Mouse (Mus musculus) forebrain, embryonic 16.5 days (tissue): Measurements from ENCODE around the gene Plch2. TPM values are rescaled to one million over a fixed set of nuclear protein-coding genes. Genes with fewer than 3 reads are reported as not detected.
"Not testable (repeated sequence)": the region's sequence is repeated elsewhere in the genome, so short reads cannot be mapped to it uniquely, and the experiment has no call there.

ENCODE experiments used
- ATAC-seq: fragments of 200-750 bp; cut with Nextera tagmentation; 2 replicates; pipeline ENCODE4 v1.8.0; 2017; ENCODE audit warnings: mild to moderate bottlenecking, moderate library complexity
- H3K27ac ChIP-seq: fragments of 300-500 bp; sonication (generic); 2 replicates; pipeline ENCODE4 v1.5.1; 2014; ENCODE audit warnings: low read length, control low read depth
- H3K27me3 ChIP-seq: fragments of 300-500 bp; sonication (generic); replicated peaks from 2 replicates; pipeline ENCODE4 v1.6.1; 2014; ENCODE audit warnings: low read length; ENCODE audit not compliant: control insufficient read depth, insufficient read depth
- H3K36me3 ChIP-seq: fragments of 300-500 bp; sonication (generic); 2 replicates; pipeline ENCODE4 v1.6.1; 2014; ENCODE audit not compliant: control insufficient read depth, insufficient read depth
- H3K4me1 ChIP-seq: fragments of 300-500 bp; sonication (generic); replicated peaks from 2 replicates; pipeline ENCODE4 v1.6.1; 2014; ENCODE audit warnings: low read length; ENCODE audit not compliant: control insufficient read depth, insufficient read depth
- H3K4me2 ChIP-seq: fragments of 300-500 bp; sonication (generic); 2 replicates; pipeline ENCODE4 v1.6.1; 2014; ENCODE audit warnings: mild to moderate bottlenecking, low read length, control low read depth
- H3K4me3 ChIP-seq: fragments of 300-500 bp; sonication (generic); replicated peaks from 2 replicates; pipeline ENCODE4 v1.5.1; 2014; ENCODE audit warnings: mild to moderate bottlenecking, low read length, control low read depth
- H3K9ac ChIP-seq: fragments of 300-500 bp; sonication (generic); replicated peaks from 2 replicates; pipeline ENCODE4 v1.6.1; 2014; ENCODE audit warnings: low read depth, low read length, control low read depth
- H3K9me3 ChIP-seq: fragments of 300-500 bp; sonication (generic); 2 replicates; pipeline ENCODE4 v1.6.1; 2016; ENCODE audit warnings: low read length; ENCODE audit not compliant: control insufficient read depth
- WGBS: fragments of 180-500 bp; shearing (Covaris S2); extraction: QIAGEN DNeasy Blood & Tissue Kit; methylation state at CpG from one replicate; pipeline ENCODE4 v1.1.7; 2014; 5-methylcytosine and 5-hydroxymethylcytosine counted together
- polyA plus RNA-seq: library from polyadenylated mRNA; unstranded; fragments of >200 nt; fragmentation: Nextera tagmentation; extraction: Ambion mirVana; gene quantifications from 2 replicates; pipeline ENCODE4 v1.2.1, GENCODE M21; 2015

Gene Plch2
- polyA plus RNA-seq, 1 experiment from 2014 or later, result 14.1 TPM

GRCm38 (mm10) chr4:155078808-155079207 lies 22.2 kb upstream of the Plch2 start:
- not testable (repeated sequence) for H3K27ac ChIP-seq, H3K27me3 ChIP-seq, H3K4me3 ChIP-seq, H3K9me3 ChIP-seq, H3K4me1 ChIP-seq, H3K4me2 ChIP-seq, H3K9ac ChIP-seq, ATAC-seq
- H3K36me3 ChIP-seq, result peaks cover 35% of the 10 kb centered on the region
- WGBS, result 92% methylated on average over 10 of the region's 10 CpGs

GRCm38 (mm10) chr4:155076677-155077076 lies 20.1 kb upstream of the Plch2 start:
- ATAC-seq, result no peak

GRCm38 (mm10) chr4:155075813-155076212 lies 19.2 kb upstream of the Plch2 start:
- Histone ChIP-seq H3K27me3 (no peaks in the 10 kb centered on the region), H3K4me1 (no peaks in the 10 kb centered on the region), H3K9ac (no peak overlapping the region), H3K27ac (no peak overlapping the region), H3K9me3 (no peaks in the 10 kb centered on the region), H3K4me3 (no peak overlapping the region), H3K4me2 (no peak overlapping the region), H3K36me3 (peaks cover 48% of the 10 kb centered on the region)
- ATAC-seq, result no peak
- WGBS, result 99% methylated on average over 2 of the region's 2 CpGs

More at GRCm38 (mm10) chr4:155076677-155077076, 20.1 kb upstream of the Plch2 start:
- WGBS, result 82% methylated on average over 9 of the region's 9 CpGs
- Histone ChIP-seq H3K4me1 (no peaks in the 10 kb centered on the region), H3K27me3 (no peaks in the 10 kb centered on the region), H3K9ac (no peak overlapping the region), H3K4me3 (no peak overlapping the region), H3K9me3 (no peaks in the 10 kb centered on the region), H3K27ac (no peak overlapping the region), H3K4me2 (no peak overlapping the region), H3K36me3 (peaks cover 48% of the 10 kb centered on the region)

GRCm38 (mm10) chr4:155075137-155075536 lies 18.6 kb upstream of the Plch2 start:
- no peaks in the 10 kb centered on the region for H3K27me3 ChIP-seq
- H3K4me2 ChIP-seq, result no peak overlapping the region
- no peak overlapping the region for H3K9ac ChIP-seq
- no peak for ATAC-seq
- H3K36me3 ChIP-seq, result peaks cover 48% of the 10 kb centered on the region
- H3K4me3 ChIP-seq, result no peak overlapping the region
- H3K9me3 ChIP-seq, result no peaks in the 10 kb centered on the region
- no peak overlapping the region for H3K27ac ChIP-seq
- WGBS, result 84% methylated on average over 9 of the region's 9 CpGs
- H3K4me1 ChIP-seq, result no peaks in the 10 kb centered on the region

GRCm38 (mm10) chr4:155074418-155074817 lies 17.8 kb upstream of the Plch2 start:
- no peak overlapping the region for H3K9ac ChIP-seq
- no peaks in the 10 kb centered on the region for H3K27me3 ChIP-seq
- no peak for ATAC-seq
- no peaks in the 10 kb centered on the region for H3K4me1 ChIP-seq
- H3K27ac ChIP-seq, result no peak overlapping the region
- 85% methylated on average over 9 of the region's 9 CpGs for WGBS
- no peak overlapping the region for H3K4me2 ChIP-seq
- H3K4me3 ChIP-seq, result no peak overlapping the region
- H3K9me3 ChIP-seq, result no peaks in the 10 kb centered on the region
- peaks cover 44% of the 10 kb centered on the region for H3K36me3 ChIP-seq

GRCm38 (mm10) chr4:155070921-155071320 lies 14.3 kb upstream of the Plch2 start:
- no peak overlapping the region for H3K4me3 ChIP-seq
- WGBS, result 87% methylated on average over 5 of the region's 5 CpGs
- no peak overlapping the region for H3K27ac ChIP-seq
- no peak overlapping the region for H3K4me2 ChIP-seq
- ATAC-seq, result no peak
- no peak overlapping the region for H3K9ac ChIP-seq
- H3K4me1 ChIP-seq, result peaks cover 13% of the 10 kb centered on the region
- no peaks in the 10 kb centered on the region for H3K27me3 ChIP-seq
- H3K9me3 ChIP-seq, result no peaks in the 10 kb centered on the region
- peaks cover 35% of the 10 kb centered on the region for H3K36me3 ChIP-seq

GRCm38 (mm10) chr4:155070199-155070598 lies 13.6 kb upstream of the Plch2 start:
- H3K27ac ChIP-seq, result no peak overlapping the region
- no peak overlapping the region for H3K4me3 ChIP-seq
- H3K4me2 ChIP-seq, result no peak overlapping the region
- H3K9ac ChIP-seq, result no peak overlapping the region
- no peaks in the 10 kb centered on the region for H3K27me3 ChIP-seq
- H3K36me3 ChIP-seq, result peaks cover 28% of the 10 kb centered on the region
- peaks cover 16% of the 10 kb centered on the region for H3K4me1 ChIP-seq
- H3K9me3 ChIP-seq, result no peaks in the 10 kb centered on the region
- no peak for ATAC-seq
- 95% methylated on average over 13 of the region's 13 CpGs for WGBS

GRCm38 (mm10) chr4:155069191-155069590 lies 12.6 kb upstream of the Plch2 start:
- peaks cover 16% of the 10 kb centered on the region for H3K4me1 ChIP-seq
- H3K9ac ChIP-seq, result no peak overlapping the region
- WGBS, result 76% methylated on average over 6 of the region's 6 CpGs
- H3K27me3 ChIP-seq, result no peaks in the 10 kb centered on the region
- no peak overlapping the region for H3K27ac ChIP-seq
- no peaks in the 10 kb centered on the region for H3K9me3 ChIP-seq
- peaks cover 26% of the 10 kb centered on the region for H3K36me3 ChIP-seq
- H3K4me2 ChIP-seq, result no peak overlapping the region
- no peak for ATAC-seq
- H3K4me3 ChIP-seq, result no peak overlapping the region

GRCm38 (mm10) chr4:155068357-155068972 lies 11.9 kb upstream of the Plch2 start:
- H3K4me2 ChIP-seq, result no peak overlapping the region
- H3K27ac ChIP-seq, result no peak overlapping the region
- H3K36me3 ChIP-seq, result peaks cover 22% of the 10 kb centered on the region
- 93% methylated on average over 20 of the region's 20 CpGs for WGBS
- ATAC-seq, result no peak
- no peaks in the 10 kb centered on the region for H3K27me3 ChIP-seq
- peaks cover 16% of the 10 kb centered on the region for H3K4me1 ChIP-seq
- H3K9ac ChIP-seq, result no peak overlapping the region
- H3K4me3 ChIP-seq, result no peak overlapping the region
- H3K9me3 ChIP-seq, result no peaks in the 10 kb centered on the region
